Mouse (Mus musculus) gastrocnemius, postnatal 36 days (tissue): Measurements from ENCODE around the gene Gm17581. TPM values are rescaled to one million over a fixed set of nuclear protein-coding genes. Genes with fewer than 3 reads are reported as not detected.

Experiments
- DNase-seq, 2 experiments: peaks; one replicate each; pipeline ENCODE4 v3.0.0; 2022
- intact Hi-C: fragments of 180-260 bp; cut with DNase I; formaldehyde crosslinking; loops from one replicate; pipeline ENCODE4 v1.15.1; 2025
- total RNA-seq, 2 experiments: library from RNA; stranded (reverse); gene quantifications; 2 replicates each; pipeline ENCODE4 v1.2.3; 2021

Gm17581 gene
- total RNA-seq, 2 experiments from 2014 or later = not detected

- DNase-seq = no peak
- intact Hi-C loops = loop anchor here (10.0 kb wide), 1 partner anchor 122 kb away; the partner anchor contains the start of gene BC029722
These were observed 42.5 kb downstream of the Gm17581 start for GRCm38 (mm10) chr2:155693136-155693535.

- intact Hi-C loops = loop anchor here (10.0 kb wide), 1 partner anchor 123 kb away; the partner anchor contains the start of gene BC029722
- DNase-seq = peak; percentile 95 to 99
These were observed 43.8 kb downstream of the Gm17581 start, which contains the start of gene Trpc4ap for GRCm38 (mm10) chr2:155691723-155692493. Gene Trpc4ap, minus strand, starts transcription at chr2:155692384.

DNA sequence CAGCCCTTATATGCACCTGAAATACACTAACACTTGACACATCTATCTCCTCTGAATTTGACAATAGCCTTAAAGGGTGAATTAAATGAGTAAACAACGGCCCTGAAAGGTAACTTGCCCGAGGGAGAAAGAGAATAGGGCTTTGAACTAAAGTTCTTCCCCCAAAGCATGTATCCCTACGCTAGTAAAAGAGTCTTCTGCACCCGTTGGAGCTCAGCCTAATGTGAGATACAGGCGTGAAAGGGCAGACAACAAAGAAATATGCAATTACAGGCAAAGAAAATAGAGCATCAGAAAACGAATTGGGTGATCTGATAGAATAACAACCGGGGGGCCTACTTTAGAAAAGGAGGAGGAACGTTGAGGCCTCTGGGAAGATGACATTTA, 44.3 kb downstream of the Gm17581 start:
- intact Hi-C loops = loop anchor here (10.0 kb wide), 1 partner anchor 123 kb away; the partner anchor contains the start of gene BC029722
- DNase-seq = no peak

DNA sequence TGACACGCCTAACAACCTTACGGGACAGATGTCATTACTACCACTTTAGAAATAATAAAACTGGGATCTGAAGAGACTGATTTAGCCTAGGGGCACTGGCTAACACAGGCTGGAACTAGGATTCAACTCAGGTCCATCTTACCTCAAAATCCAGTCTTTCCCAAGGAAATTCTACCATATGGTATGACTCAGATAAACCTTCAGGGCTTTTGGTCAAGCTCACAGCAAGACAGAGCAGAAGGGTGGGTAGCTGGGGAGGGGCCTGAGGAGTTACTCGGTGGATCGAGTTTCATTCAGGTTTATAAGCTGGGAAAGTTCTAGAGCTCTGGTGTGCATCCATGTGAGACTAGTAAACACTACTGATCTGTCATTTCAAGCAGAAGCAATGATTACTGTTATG, 46.5 kb downstream of the Gm17581 start:
- no peak for DNase-seq
- intact Hi-C loops = no loop called here

GRCm38 (mm10) chr2:155687746-155688145, 47.9 kb downstream of the Gm17581 start:
- no peak for DNase-seq
- intact Hi-C loops = no loop called here

- DNase-seq = no peak
- intact Hi-C loops = no loop called here
These were observed 49.1 kb downstream of the Gm17581 start for GRCm38 (mm10) chr2:155686572-155686971.

Other genes with a start within 250 kb of the Gm17581 start
- gene Acss2, start 217.9 kb downstream of the Gm17581 start, total RNA-seq = 10 to 100 TPM; 29.2 to 33.5 TPM
- under 1 TPM; 0.82 to 0.86 TPM for gene Ggt7, start 217.6 kb downstream of the Gm17581 start, total RNA-seq
- 1 to 10 TPM; 3.7 to 6.0 TPM for gene Gss, start 143.1 kb downstream of the Gm17581 start, total RNA-seq
- gene Myh7b, start 124.7 kb downstream of the Gm17581 start, total RNA-seq = 1 to 10 TPM; 1.9 to 6.8 TPM
- gene Trpc4ap, start 43.5 kb downstream of the Gm17581 start, total RNA-seq = 10 to 100 TPM; 85.8 to 90.9 TPM
- gene Edem2, start 6.4 kb downstream of the Gm17581 start, total RNA-seq = 1 to 10 TPM; 3.7 to 4.2 TPM
- 10 to 100 TPM; 10.6 to 10.9 TPM for gene Procr, start 15.3 kb upstream of the Gm17581 start, total RNA-seq
- gene Mmp24, start 39.5 kb upstream of the Gm17581 start, total RNA-seq = not detected
- 10 to 100 TPM; 22.3 to 23.2 TPM for gene BC029722, start 83.6 kb upstream of the Gm17581 start, total RNA-seq
- gene Eif6, start 91.1 kb upstream of the Gm17581 start, total RNA-seq = 10 to 100 TPM; 36.1 to 45.9 TPM
- gene Fam83c, start 99.0 kb upstream of the Gm17581 start, total RNA-seq = not detected
- 100 to 1,000 TPM; 151 to 164 TPM for gene Uqcc1, start 194.4 kb upstream of the Gm17581 start, total RNA-seq
- not detected for gene Gm15557, start 204.9 kb upstream of the Gm17581 start, total RNA-seq
- gene Gdf5, start 209.5 kb upstream of the Gm17581 start, total RNA-seq = under 1 TPM in 1 of 2 experiments, not detected in 1; 0.10 TPM
- 1 to 10 TPM; 3.1 to 3.2 TPM for gene Cep250, start 220.6 kb upstream of the Gm17581 start, total RNA-seq